ENCODE assay signal across 8 mouse cellular contexts in the genomic region with DNA sequence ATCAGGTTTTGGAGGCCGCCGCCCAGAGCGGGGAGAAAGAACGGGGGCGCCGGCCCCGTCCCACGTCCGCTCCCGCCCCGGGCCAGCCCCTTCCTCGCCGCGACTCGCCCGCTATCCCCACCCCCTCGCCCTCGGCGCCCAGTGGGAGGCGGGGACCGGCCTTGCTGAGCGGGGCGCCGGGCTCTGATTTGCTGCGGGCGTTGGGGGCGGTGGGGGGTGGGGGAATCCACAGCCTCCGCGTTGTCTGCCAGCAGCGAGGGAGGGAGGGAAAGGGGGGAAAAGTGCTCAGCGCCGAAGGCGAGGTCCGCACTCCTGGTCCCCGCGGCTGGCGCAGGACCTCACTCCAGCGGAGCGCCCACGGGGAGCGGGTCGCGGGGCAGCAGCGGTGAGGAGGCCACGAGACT. TPM values are rescaled to one million over a fixed set of nuclear protein-coding genes. Genes with fewer than 3 reads are reported as not detected.
DNase-seq lines count a peak whose midpoint lies in the region; TF ChIP-seq lines count a peak whose summit lies in the region.

A gene (plus strand): TSS at position 278 of the 404 bp plus-strand sequence.

- no peak for TF ChIP-seq CTCF in left cerebral cortex, adult 2 months (IDR thresholded peaks at IDR 0.05)
- TF ChIP-seq CTCF in lung, adult 2 months (IDR thresholded peaks at IDR 0.05; ENCODE audit: insufficient read depth, low read length): no peak

- peaks cover 5% of the 10 kb centered on the region; the same call in 1 of the 2 replicates for H3K4me1 ChIP-seq in lung, adult 2 months (ENCODE audit: control insufficient read depth, insufficient read depth, low read length)

- peak; percentile 61; the same call in 1 of the 2 replicates for TF ChIP-seq POLR2A in lung, adult 2 months (IDR thresholded peaks at IDR 0.05; ENCODE audit: borderline replicate concordance, extremely low read depth, low read depth, low read length)

- WGBS in lung, adult 2 months: 1% methylated on average over 40 of the region's 45 CpGs

- peak within 1 kb of the TSS; percentile 63 for H3K4me3 ChIP-seq in left cerebral cortex, adult 2 months
- peak within 1 kb of the TSS; percentile 73 for H3K4me3 ChIP-seq in lung, adult 2 months (replicated peaks; ENCODE audit: extremely low read depth, low read depth, low read length)

- H3K27ac ChIP-seq in left cerebral cortex, adult 2 months: peak within 1 kb of the TSS; percentile 63; the same call in 1 of the 2 replicates

- intact Hi-C loops in left cerebral cortex, adult 2 months (cut with DNase I): loop anchor here (2.0 kb wide), 1 partner anchor 113 kb away; no protein-coding TSS in a partner anchor

- DNase-seq in left cerebral cortex, adult 2 months (ENCODE audit: extremely low spot score in 1 of 2, low spot score in 2 of 2): peak; percentile 32 to 47
- DNase-seq in left cerebral cortex, adult 8-10 months (ENCODE audit: low spot score in 2 of 2): no peak
- peak; percentile 87 for DNase-seq in embryo, embryonic 10 days (ENCODE audit: low spot score)
- DNase-seq in heart, adult 11 months: peak; percentile 99
- peak; percentile 44 for DNase-seq in kidney, adult 11 months
- no peak for DNase-seq in lung, adult 2 months
- peak; percentile 81 for DNase-seq in retina, embryonic 14.5 days (ENCODE audit: low spot score)
- peak; percentile 94 for DNase-seq in yolk sac, embryonic 10.5 days (ENCODE audit: low spot score)

RNA-seq across cellular contexts. Expression of the gene that starts here (rescaled TPM):
- total RNA-seq in left cerebral cortex, adult 2 months (2021): 10 to 100 TPM in 1 of 2 experiments, 1 to 10 TPM in 1; 6.9 to 10.1 TPM
- 1 to 10 TPM; 5.9 to 8.1 (median 7.3) TPM for total RNA-seq in left cerebral cortex, adult 8-10 months (2022)
- polyA plus RNA-seq in lung, adult 2 months (2012; rRNA removed): 18.5 and 18.8 TPM in 2 replicates

Comparison
In these comparisons a context has a peak if more than half of its experiments do, and no peak if none do; other contexts are left out.
1. DNase-seq: peak in left cerebral cortex, adult 2 months (2 of 2), embryo, embryonic 10 days (single experiment), heart, adult 11 months (single experiment), kidney, adult 11 months (single experiment), retina, embryonic 14.5 days (single experiment) and yolk sac, embryonic 10.5 days (single experiment); none in left cerebral cortex, adult 8-10 months (0 of 2) and lung, adult 2 months (single experiment).